Mouse (Mus musculus): Measurements from ENCODE around the gene Hmgb2.
"Not testable (repeated sequence)": the region's sequence is repeated elsewhere in the genome, so short reads cannot be mapped to it uniquely, and the experiment has no call there.

Hmgb2 gene

DNA sequence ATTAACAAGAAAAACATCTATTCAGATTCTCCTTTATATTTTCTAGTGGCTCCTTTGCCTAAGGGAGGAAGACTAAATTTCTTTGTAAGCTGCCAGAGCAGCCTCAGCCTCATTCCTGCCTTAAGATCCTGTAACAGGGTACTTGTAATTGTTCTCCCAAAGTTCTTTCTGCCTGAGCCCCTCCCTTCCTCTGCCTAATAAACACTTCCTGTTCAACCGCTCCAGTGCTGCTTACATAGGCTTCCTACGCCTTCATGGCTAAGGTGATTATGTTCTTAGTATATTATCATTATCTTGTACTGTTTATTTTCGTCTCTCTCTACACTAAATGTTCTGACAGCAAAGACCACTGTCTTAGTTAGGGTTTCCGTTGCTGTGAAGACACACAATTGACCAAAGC is 3.0 kb upstream of the Hmgb2 start:
- ATAC-seq (ENCODE audit: insufficient number of reproducible peaks, low FRiP score, low TSS enrichment): no peak

- peak; percentile 12; the same call in 1 of the 2 replicates for ATAC-seq (ENCODE audit: insufficient number of reproducible peaks, low FRiP score, low TSS enrichment)
Measured at GRCm38 (mm10) chr8:57510791-57511315, 854 bp upstream of the Hmgb2 start.

GRCm38 (mm10) chr8:57512141-57513056 is 692 bp downstream of the Hmgb2 start:
- ATAC-seq (ENCODE audit: insufficient number of reproducible peaks, low FRiP score, low TSS enrichment): peak; percentile 17

GRCm38 (mm10) chr8:57513178-57513661 is 1.5 kb downstream of the Hmgb2 start:
- not testable (repeated sequence) for ATAC-seq (ENCODE audit: insufficient number of reproducible peaks, low FRiP score, low TSS enrichment)

GRCm38 (mm10) chr8:57516685-57517084 is 5.0 kb downstream of the Hmgb2 start:
- ATAC-seq (ENCODE audit: insufficient number of reproducible peaks, low FRiP score, low TSS enrichment): not testable (repeated sequence)

- ATAC-seq (ENCODE audit: insufficient number of reproducible peaks, low FRiP score, low TSS enrichment): no peak
Measured at GRCm38 (mm10) chr8:57517723-57518122, 6.0 kb downstream of the Hmgb2 start.

DNA sequence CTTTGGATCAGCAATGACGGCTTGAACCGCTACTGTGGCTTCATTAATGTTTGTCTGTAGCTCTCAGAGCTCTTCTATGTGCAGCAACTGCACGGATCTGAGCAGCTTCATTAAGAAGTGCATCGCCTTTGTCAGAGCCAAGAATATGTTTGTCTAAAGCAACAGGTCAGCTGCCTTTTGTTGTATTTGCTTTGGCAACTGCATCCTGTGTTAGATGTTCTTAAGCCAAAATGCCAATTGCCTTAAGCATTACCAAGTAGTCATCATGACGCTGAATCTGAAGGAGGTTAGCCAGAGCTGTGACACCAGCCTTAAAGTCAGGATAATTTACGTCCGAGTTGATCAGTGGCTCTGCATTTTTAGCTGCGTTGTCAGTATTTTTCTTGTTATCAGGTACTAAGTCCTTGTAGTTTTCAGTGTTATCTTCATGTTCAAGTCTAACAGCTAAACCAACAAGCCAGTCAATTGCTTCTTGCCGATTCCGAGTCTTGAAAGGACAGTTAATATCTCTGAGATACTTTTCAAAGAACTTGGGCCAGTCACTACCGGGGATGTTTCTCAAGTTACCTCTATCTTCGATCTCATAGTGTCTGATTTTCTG is 8.6 kb downstream of the Hmgb2 start:
- no peak for ATAC-seq (ENCODE audit: insufficient number of reproducible peaks, low FRiP score, low TSS enrichment)

DNA sequence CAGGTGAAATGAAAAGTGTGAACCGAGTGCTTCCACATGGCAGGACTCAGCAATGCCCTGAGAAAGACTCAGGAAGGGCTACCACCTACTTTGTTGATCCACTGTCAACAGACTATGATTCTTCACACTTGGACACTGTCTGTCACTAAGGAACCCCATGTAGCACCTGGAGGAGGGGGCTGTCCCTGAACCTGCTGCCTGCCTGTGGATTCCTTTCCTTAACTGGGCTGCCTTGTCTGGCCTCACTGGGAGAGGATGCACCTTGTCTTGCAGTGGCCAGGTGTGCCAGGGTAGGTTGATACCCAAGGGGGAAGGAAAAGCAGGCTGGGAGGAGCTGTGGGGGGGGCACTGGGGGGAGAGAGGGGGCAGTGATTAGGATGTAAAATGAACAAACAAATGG is 16.3 kb downstream of the Hmgb2 start:
- no peak for ATAC-seq (ENCODE audit: insufficient number of reproducible peaks, low FRiP score, low TSS enrichment)

DNA sequence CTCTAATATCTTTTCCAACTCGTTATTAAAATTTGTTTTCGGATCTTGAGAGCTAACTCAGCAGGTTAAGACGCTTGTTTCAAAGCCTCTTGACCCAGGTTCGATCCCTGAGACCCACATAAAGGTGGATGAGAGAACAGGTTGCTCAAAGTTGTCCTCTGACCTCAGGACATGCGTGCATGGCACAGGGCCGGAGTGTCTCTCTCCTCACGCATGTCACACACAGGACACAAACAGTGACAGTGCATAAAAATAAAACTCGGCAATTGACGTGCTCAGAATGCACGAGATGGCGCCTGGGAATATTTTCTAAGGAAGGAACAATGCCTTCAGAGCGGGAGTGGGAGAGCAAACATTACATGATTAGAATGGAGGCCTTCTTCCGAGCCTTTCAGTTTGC is 18.5 kb downstream of the Hmgb2 start:
- no peak for ATAC-seq (ENCODE audit: insufficient number of reproducible peaks, low FRiP score, low TSS enrichment)

GRCm38 (mm10) chr8:57530666-57531349 is 19.1 kb downstream of the Hmgb2 start:
- ATAC-seq (ENCODE audit: insufficient number of reproducible peaks, low FRiP score, low TSS enrichment): 0 out of 2 replicates have a peak, but pooled peaks have one; percentile 6

DNA sequence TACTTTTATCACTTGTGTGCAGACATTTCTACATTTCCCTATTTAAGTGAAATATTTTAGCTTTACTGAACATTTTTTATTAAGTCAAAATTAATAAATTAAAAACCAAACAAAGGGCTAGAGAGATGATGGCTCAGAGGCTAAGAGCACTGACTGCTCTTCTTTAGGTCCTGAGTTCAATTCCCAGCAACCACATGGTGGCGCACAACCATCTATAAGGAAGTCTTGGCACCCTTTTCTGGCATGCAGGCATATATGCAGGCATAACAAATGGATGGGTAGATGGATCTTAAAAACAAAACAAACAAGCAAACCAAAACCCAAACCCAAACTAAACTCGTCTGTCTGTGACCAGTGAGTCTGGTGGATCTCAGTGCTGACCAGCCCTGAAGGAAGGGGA is 20.5 kb downstream of the Hmgb2 start:
- ATAC-seq (ENCODE audit: insufficient number of reproducible peaks, low FRiP score, low TSS enrichment): no peak

DNA sequence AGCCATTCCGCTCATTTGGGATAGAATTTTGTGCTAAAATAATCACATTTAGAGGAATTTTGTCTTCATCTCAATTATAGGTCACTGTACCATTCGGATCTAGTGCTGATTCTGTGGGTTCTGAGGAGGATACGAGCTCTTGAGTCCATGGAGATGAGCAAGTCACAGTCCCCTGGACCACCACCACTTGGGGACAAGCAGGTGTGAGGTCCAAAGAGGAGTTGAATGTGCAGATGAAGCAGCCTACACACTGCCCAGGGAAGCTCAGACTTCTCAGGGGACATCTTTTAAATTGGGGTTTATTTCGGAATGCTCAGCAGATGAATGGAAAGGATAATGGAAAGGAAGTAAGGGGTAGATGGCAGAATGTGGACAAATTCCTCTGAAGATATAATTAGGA is 21.4 kb downstream of the Hmgb2 start:
- no peak for ATAC-seq (ENCODE audit: insufficient number of reproducible peaks, low FRiP score, low TSS enrichment)

GRCm38 (mm10) chr8:57534495-57534894 is 22.8 kb downstream of the Hmgb2 start:
- no peak for ATAC-seq (ENCODE audit: insufficient number of reproducible peaks, low FRiP score, low TSS enrichment)

DNA sequence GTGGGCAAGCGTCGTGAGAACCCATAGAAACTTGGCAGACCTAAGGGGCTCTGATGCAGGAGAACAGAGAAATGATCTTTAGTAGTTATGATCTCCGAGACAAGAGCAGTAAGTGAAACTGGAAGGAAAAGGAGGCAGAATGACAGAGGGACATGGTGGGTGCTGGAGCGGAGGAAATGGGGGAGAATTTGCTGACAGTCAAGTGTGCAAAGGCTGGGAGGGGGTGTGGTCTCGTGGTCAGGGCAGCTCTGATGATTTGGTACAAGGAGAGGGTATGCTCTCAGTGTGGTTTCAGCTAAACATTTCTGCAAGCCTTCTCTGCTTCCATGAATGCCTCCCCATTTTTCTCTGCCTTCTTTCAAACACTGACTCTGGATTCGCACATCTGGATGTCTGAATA is 24.5 kb downstream of the Hmgb2 start:
- no peak for ATAC-seq (ENCODE audit: insufficient number of reproducible peaks, low FRiP score, low TSS enrichment)

- ATAC-seq (ENCODE audit: insufficient number of reproducible peaks, low FRiP score, low TSS enrichment): no peak
Measured at GRCm38 (mm10) chr8:57538601-57539000, 26.9 kb downstream of the Hmgb2 start.

- peak; percentile 60 for ATAC-seq (ENCODE audit: insufficient number of reproducible peaks, low FRiP score, low TSS enrichment)
Measured at GRCm38 (mm10) chr8:57540110-57540838, 28.6 kb downstream of the Hmgb2 start.

DNA sequence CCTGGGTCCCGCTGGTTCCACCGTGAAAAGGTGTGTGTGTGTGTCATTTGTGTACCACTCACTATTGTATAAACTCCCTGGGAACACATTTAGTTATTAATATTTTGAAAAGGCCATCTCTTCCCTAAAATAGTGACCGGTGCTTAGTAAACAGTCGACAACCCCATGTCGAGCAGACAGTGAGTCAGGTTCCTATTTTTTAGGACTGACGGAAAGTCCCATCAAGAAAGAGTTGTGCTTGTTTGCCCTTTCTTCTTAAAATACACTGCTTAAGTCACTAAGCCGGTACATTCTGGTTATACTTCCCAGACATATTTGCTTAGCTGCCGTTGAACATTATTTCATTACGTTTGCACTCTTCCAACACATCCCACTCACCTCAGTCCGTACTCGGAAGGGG is 29.2 kb downstream of the Hmgb2 start:
- no peak for ATAC-seq (ENCODE audit: insufficient number of reproducible peaks, low FRiP score, low TSS enrichment)

DNA sequence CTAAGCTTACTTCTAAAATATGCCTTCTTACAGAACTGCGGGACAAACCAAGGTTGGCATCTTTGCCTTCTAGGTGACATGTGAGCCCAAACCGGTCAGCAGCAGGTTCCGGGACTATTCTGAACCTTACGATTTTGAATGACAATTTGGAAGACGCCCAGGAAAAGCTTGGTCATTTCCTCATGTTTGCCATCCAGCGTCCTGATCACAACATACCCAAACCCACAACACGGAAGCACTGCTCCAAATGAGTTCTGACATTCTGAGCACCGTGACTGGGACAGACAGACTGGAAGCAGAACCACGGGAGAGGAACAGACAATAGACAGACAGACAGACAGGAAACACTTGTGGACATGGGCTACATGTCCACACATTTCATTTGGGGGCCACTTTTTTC is 29.7 kb downstream of the Hmgb2 start:
- ATAC-seq (ENCODE audit: insufficient number of reproducible peaks, low FRiP score, low TSS enrichment): no peak

DNA sequence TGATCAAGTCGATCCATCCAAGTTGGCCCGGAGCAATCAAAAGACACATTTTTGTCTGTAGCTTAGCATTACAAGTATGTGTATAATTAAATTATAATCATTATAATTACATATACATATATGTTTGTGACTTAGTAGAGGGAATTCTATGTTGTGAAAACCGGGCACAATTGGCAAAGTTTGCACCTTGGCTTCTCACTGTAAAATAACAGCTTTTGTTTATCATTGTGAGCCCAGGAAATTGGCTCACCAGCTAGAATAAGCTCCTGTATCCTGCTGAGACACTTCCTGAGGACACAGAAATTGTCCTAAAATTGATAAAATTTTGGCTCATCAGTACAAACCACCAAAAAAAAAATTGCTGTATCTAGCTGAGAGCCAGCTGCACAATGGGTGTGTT is 34.7 kb downstream of the Hmgb2 start:
- peak; percentile 80 for ATAC-seq (ENCODE audit: insufficient number of reproducible peaks, low FRiP score, low TSS enrichment)

DNA sequence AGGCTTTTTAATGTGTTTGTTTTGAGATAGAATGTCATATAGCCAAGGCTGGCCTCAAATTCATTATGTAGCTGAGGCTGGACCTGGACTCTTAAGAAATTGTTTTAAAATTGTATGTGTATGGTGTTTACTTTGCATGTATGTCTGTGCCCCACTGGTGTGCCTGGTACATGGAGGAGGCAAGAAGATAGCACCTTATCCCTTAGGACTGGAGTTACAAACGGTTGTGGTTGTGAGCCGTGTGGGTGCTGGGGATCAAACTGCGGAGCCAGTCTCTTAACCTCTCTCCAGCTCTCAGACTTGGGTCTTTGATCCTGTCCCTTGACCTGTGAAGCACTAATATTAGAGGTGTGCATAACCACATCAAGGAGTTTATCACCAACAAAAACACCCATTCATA is 35.1 kb downstream of the Hmgb2 start:
- peak; percentile 60 for ATAC-seq (ENCODE audit: insufficient number of reproducible peaks, low FRiP score, low TSS enrichment)

Measured in cerebellum, adult (tissue).